Mouse (Mus musculus): ENCODE measurements around the gene Daglb.
"Not testable (repeated sequence)": the region's sequence is repeated elsewhere in the genome, so short reads cannot be mapped to it uniquely, and the experiment has no call there.

Gene Daglb

DNA sequence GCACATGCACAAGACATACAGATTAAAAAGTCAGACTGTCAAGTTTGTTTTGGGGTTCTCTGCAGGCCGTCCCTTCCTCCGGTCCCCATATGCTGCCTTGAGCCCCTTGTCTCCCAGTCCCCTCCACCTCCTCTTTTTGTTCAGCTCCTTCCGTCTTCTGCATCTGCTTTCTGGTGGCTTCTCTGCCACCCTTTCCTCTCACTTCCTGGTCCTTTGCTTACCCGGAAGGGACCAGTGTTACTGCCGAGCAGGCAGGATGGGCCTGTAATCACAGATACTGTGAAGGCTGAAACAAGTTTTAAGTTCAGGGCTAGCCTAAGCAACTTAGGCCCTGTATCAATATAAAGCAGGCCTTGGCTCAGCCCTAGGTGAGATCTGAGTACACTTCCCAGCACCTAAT, 23.6 kb downstream of the Daglb start:
- no peak for DNase-seq (ENCODE audit: low spot score)

- no peak for DNase-seq (ENCODE audit: low spot score)
Observed at GRCm38 (mm10) chr5:143489749-143490342, 25.5 kb downstream of the Daglb start.

DNA sequence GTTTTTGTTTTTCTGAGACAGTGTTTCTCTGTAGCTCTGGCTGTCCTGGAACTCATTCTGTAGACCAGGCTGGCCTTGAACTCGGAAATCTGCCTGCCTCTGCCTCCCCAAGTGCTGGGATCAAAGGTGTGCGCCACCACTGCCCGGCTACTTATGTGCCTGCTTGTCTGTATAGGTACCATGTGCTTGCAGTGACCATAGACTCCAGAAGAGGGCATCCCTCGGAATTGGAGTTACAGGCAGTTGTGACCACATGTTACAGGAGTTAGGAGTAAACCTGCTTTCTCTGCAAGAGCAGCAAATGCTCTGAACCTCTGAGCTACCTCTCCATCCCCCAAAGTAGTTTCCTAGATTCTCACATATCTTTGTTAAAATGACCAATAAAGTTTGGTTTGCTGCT, 27.4 kb downstream of the Daglb start:
- DNase-seq (ENCODE audit: low spot score), result no peak

- DNase-seq (ENCODE audit: low spot score), result no peak
Observed at GRCm38 (mm10) chr5:143493163-143493562, 28.8 kb downstream of the Daglb start.

GRCm38 (mm10) chr5:143495708-143496107, 31.3 kb downstream of the Daglb start:
- no peak for DNase-seq (ENCODE audit: low spot score)

DNA sequence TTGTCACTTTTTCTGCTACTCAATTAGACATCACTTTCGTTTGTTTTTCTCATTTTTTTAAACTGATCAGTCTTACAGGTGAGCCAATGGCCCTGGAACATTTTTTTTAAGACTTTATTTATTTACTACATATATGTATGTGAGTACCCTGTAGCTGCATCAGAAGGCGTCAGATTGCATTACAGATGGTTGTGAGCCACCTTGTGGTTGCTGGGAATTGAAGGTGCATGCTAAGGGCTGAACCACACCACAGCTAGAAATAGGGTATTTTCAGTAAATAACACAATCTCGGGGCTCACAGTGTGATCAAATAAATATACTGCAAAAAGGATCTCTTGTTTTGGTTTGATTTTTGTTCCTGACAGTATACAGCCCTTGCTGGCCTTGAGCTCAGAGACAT, 33.1 kb downstream of the Daglb start:
- no peak for DNase-seq (ENCODE audit: low spot score)

- no peak for DNase-seq (ENCODE audit: low spot score)
Observed at GRCm38 (mm10) chr5:143499197-143499596, 34.8 kb downstream of the Daglb start.

- no peak for DNase-seq (ENCODE audit: low spot score)
Observed at GRCm38 (mm10) chr5:143499686-143500085, 35.3 kb downstream of the Daglb start.

- not testable (repeated sequence) for DNase-seq (ENCODE audit: low spot score)
Observed at GRCm38 (mm10) chr5:143500711-143501110, 36.3 kb downstream of the Daglb start.

- DNase-seq (ENCODE audit: low spot score), result no peak
Observed at GRCm38 (mm10) chr5:143501140-143501539, 36.8 kb downstream of the Daglb start.

DNA sequence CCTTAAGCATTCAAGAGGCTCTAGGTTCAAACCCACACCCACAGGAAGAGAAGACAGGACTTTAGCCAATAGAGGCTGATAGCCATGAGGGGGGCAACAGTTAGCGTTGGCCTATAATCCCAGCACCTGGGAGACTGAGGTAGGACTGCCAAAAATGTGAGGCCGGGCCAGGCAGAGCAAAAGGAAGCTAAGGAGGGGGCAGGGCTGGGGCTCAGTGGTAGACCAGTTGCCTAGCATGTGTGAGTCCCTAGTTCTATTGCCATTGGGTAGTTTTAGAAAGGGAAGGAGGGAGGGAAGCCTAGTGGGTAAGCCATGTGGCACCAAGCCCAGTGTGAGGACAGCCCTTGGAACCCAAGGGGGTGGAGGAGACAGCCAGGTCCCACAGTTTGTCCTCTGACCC, 37.3 kb downstream of the Daglb start:
- no peak for DNase-seq (ENCODE audit: low spot score)

DNA sequence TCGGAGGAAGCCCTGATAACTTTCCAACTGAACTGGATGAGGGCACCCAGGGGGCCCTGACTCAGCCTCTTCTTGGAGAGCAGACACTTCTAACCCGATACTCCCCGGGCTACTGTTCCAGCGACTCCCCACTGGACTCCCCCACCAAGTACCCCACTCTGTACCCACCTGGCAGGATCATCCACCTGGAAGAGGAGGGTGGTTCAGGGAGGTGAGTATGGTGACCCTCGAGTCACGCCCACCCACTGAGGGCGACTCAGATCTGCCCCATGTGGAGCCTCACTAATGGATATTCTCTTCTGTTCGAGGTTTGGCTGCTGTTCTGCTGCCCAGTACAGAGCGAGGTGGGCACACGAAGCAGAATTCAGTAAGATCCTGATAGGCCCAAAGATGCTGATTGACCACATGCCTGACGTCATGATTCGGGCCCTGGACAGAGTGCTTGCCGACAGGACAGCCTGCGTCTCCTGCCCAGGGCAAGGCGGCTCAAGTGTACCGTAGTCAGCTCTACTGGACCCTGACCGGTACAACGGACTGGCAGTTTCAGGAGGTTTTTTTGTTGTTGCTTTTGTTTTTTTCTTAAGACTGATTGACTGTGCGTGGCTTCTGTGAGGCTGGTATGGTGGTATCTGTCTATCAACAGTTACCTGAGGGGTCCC, 38.6 kb downstream of the Daglb start:
- no peak for DNase-seq (ENCODE audit: low spot score)

- DNase-seq (ENCODE audit: low spot score), result no peak
Observed at GRCm38 (mm10) chr5:143503740-143504139, 39.4 kb downstream of the Daglb start.

- DNase-seq (ENCODE audit: low spot score), result no peak
Observed at GRCm38 (mm10) chr5:143504453-143504852, 40.1 kb downstream of the Daglb start.

DNA sequence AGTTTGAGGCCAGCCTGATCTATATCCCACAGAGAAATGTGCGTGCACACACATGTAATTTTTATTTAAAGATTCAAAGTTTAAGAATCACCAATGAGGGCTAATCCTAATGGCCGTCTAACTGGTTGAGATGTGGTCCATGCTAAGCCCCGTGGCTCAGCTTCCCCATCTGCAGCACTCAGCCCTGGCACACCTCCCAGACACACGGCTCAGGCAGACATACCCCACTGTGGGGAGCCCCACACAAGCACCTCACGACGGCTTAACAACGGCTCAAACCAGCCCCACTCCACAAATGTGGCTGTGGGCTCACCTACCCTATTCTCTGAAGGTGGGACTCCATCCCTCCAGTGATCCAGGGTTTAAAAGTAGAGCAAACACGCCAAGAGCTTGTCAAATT, 40.7 kb downstream of the Daglb start:
- DNase-seq (ENCODE audit: low spot score), result no peak

GRCm38 (mm10) chr5:143505545-143505944, 41.2 kb downstream of the Daglb start:
- no peak for DNase-seq (ENCODE audit: low spot score)

DNA sequence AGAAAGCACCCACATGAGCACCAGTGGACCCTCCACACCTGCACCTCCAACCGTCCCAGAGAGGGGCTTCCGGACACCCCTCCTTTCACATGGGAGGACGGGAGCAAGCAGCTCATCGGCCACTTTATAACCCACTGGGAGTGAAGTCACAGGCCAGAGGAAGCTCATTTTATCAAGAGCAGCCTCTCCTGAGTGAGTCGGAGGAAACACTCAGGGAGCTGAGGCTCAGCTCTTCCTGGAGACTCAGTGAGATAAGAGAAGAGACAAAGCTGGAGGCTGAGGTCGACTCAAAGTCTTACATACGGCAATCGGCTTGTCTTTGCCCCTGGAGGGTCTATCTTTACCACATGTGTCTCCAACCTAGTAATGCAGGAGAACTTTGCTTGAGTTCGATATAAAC, 44.9 kb downstream of the Daglb start:
- DNase-seq (ENCODE audit: low spot score), result no peak

- no peak for DNase-seq (ENCODE audit: low spot score)
Observed at GRCm38 (mm10) chr5:143509737-143510136, 45.4 kb downstream of the Daglb start.

DNA sequence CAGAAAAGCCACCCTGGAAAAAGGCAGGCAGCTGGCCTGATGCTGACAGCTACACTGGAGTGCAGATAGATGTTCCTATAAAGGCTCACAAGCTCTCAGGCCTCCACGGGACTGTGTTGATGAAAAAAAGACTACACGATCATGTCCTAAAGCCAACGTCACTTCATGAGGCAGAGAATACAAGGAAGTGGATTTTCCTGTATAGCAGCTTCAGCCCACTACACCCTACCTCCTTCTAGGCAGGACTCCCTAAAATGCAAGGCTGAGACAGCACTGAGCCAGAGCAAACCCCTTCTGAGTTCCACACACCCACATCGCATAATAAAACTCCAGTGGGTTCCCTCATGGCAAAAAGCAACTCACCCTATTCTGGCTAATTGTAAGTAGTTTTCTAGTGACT, 47.2 kb downstream of the Daglb start:
- no peak for DNase-seq (ENCODE audit: low spot score)

GRCm38 (mm10) chr5:143512305-143512704, 47.9 kb downstream of the Daglb start:
- no peak for DNase-seq (ENCODE audit: low spot score)

- DNase-seq (ENCODE audit: low spot score), result no peak
Observed at GRCm38 (mm10) chr5:143514878-143515277, 50.5 kb downstream of the Daglb start.

DNA sequence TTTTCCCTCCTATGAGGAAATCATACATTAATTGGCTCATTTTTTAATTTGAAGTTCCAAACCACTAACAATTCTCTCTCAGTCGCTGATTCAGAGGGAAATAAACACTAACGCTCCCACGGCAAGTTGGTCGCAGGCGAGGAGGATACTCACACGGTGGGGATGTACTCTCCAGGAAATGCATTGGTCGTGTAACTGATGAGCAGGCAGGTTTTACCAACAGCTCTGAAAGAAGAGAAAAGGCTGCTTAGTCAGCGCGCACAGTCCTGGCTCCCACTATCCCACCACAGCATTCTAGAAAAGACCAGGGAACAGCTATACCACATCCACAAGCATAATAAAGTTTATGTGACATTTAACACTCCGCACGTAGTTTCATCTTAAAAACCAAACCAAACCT, 52.6 kb downstream of the Daglb start:
- DNase-seq (ENCODE audit: low spot score), result no peak

DNA sequence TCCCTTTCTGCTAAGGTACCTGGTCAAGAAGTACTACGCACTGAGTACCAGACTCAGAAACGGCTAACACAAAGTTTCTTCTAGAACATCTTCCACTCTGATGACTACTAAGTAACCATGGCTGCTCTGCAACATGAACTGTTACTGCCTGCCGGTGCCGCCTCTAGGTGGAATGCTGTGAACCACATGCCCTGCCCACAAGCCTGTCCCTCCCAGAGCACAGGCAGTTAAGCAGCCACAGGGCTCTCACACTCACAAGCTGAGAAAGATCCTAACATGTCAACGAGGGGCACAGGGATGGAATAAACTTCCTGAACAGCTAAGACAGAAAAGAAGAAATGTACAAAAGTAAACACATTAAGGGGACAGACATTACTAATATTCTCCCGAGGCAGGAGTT, 53.1 kb downstream of the Daglb start:
- no peak for DNase-seq (ENCODE audit: low spot score)

GRCm38 (mm10) chr5:143518045-143518591, 53.7 kb downstream of the Daglb start:
- no peak for DNase-seq (ENCODE audit: low spot score)

Data from urinary bladder, postnatal 25 days (tissue).